Mouse (Mus musculus): ENCODE results near the gene Phactr1. TPM values are rescaled to one million over a fixed set of nuclear protein-coding genes. Genes with fewer than 3 reads are reported as not detected.

The Phactr1 gene
- polyA plus RNA-seq, 2 experiments: 3.6 to 6.7 TPM

DNA sequence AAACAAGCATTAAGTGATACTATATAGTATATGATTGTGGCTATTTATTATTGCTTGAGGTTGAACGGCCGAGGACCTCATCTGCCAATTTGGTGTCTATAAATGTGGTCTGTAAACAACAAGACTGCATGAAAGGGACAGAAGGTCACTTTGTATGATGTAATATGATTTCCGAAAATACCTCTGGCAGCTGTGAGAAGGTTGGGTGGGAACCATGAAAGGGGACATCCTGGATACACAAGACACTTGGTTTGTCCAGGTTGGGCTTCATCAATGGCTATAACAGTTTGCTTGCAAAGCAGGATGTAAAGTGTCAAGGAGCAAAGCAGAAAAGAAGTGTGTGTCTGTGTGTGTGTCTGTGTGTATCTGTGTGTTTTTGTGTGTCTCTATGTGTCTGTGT is 329.2 kb downstream of the Phactr1 start:
- ATAC-seq (ENCODE audit: low FRiP score, low read depth): no peak
- no peak for TF ChIP-seq POLR2A (IDR thresholded peaks at IDR 0.05; ENCODE audit: borderline replicate concordance, extremely low read depth, insufficient read depth, insufficient read length)
- Histone ChIP-seq H3K4me3 (replicated peaks; ENCODE audit: low read length) (no peak overlapping the region), H3K4me1 (ENCODE audit: control insufficient read depth, insufficient read depth, low read length) (no peaks in the 10 kb centered on the region), H3K36me3 (ENCODE audit: control insufficient read depth, insufficient read depth, low read length) (no peaks in the 10 kb centered on the region), H3K4me2 (replicated peaks; ENCODE audit: low read depth, low read length, severe bottlenecking) (no peak overlapping the region), H3K9ac (ENCODE audit: low read depth, low read length, severe bottlenecking) (no peak overlapping the region), H3K9me3 (ENCODE audit: control insufficient read depth, low read length) (no peaks in the 10 kb centered on the region), H3K27ac (replicated peaks; ENCODE audit: low read depth, low read length) (no peak overlapping the region), H3K27me3 (ENCODE audit: control insufficient read depth, insufficient read depth, low read length) (no peaks in the 10 kb centered on the region)
- 85% methylated on average over 3 of the region's 3 CpGs for WGBS
- no peak for DNase-seq (ENCODE audit: low spot score)

DNA sequence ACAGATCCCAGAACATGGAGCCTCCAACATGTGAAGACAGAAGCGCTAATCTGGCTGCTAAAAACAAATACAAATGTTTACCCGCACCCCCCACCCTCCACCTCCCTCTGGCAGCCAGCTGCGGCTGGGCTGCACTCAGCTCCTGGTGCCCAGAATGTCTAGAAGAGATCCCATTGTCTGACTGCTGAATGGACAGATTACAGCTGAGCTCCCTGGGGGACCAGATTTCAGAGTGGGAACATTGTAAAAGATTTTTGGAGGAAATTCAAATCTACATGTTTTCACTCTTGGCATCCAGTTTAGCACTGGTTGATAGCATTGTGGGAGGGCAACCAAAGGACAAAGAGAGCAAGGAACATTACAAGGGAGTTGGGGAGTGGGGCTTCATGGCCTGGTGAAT is 331.1 kb downstream of the Phactr1 start:
- no peak for TF ChIP-seq POLR2A (IDR thresholded peaks at IDR 0.05; ENCODE audit: borderline replicate concordance, extremely low read depth, insufficient read depth, insufficient read length)
- DNase-seq (ENCODE audit: low spot score) (no peak), ATAC-seq (ENCODE audit: low FRiP score, low read depth) (no peak)
- Histone ChIP-seq H3K27ac (replicated peaks; ENCODE audit: low read depth, low read length) (no peak overlapping the region), H3K27me3 (ENCODE audit: control insufficient read depth, insufficient read depth, low read length) (no peaks in the 10 kb centered on the region), H3K4me3 (replicated peaks; ENCODE audit: low read length) (no peak overlapping the region), H3K36me3 (ENCODE audit: control insufficient read depth, insufficient read depth, low read length) (no peaks in the 10 kb centered on the region), H3K9me3 (ENCODE audit: control insufficient read depth, low read length) (no peaks in the 10 kb centered on the region), H3K4me2 (replicated peaks; ENCODE audit: low read depth, low read length, severe bottlenecking) (no peak overlapping the region), H3K9ac (ENCODE audit: low read depth, low read length, severe bottlenecking) (no peak overlapping the region), H3K4me1 (ENCODE audit: control insufficient read depth, insufficient read depth, low read length) (no peaks in the 10 kb centered on the region)
- 77% methylated on average over 3 of the region's 3 CpGs for WGBS

DNA sequence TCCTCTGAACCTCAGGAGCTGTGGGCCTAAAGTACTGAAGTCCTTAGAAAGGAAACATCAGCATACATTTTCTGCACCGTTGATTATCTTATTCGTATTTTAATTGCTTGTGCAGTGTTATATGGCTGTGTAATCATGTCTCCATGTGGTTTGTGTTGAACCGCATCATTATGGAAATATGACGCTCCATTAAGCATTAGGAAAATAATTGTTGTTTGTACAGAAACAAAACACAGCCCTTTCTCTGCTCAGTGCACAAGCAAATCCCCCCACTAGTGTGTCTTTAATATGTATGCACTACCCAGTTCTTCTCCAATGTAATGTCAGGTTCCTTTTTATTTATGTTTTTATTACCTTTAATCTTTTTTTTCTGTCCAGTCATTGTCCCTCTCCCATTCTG is 333.6 kb downstream of the Phactr1 start:
- Histone ChIP-seq H3K9me3 (ENCODE audit: control insufficient read depth, low read length) (no peaks in the 10 kb centered on the region), H3K9ac (ENCODE audit: low read depth, low read length, severe bottlenecking) (no peak overlapping the region), H3K4me1 (ENCODE audit: control insufficient read depth, insufficient read depth, low read length) (no peaks in the 10 kb centered on the region), H3K4me3 (replicated peaks; ENCODE audit: low read length) (no peak overlapping the region), H3K27ac (replicated peaks; ENCODE audit: low read depth, low read length) (no peak overlapping the region), H3K36me3 (ENCODE audit: control insufficient read depth, insufficient read depth, low read length) (no peaks in the 10 kb centered on the region), H3K4me2 (replicated peaks; ENCODE audit: low read depth, low read length, severe bottlenecking) (no peak overlapping the region), H3K27me3 (ENCODE audit: control insufficient read depth, insufficient read depth, low read length) (no peaks in the 10 kb centered on the region)
- no peak for ATAC-seq (ENCODE audit: low FRiP score, low read depth)
- WGBS: 70% methylated on average over 4 of the region's 4 CpGs
- TF ChIP-seq POLR2A (IDR thresholded peaks at IDR 0.05; ENCODE audit: borderline replicate concordance, extremely low read depth, insufficient read depth, insufficient read length): no peak
- DNase-seq (ENCODE audit: low spot score): no peak

DNA sequence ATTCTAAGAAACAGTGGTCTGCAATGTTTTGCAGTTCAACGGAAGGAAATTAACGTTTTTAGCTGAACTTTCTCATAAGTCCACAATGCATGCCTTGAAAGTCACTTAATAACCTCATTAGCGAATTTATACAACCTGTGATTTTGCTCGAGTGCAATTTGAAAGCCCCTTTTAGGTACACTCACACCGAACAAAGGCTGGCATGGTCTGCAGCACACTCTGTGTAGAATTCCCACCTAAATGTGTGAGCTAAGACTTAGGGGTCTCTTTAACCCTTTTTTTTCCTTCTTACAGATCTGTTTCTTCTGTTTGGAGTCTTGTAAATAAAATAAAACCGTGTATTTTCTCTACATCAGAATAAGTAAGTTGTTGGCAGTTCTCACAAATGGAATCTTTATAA is 335.3 kb downstream of the Phactr1 start:
- no peaks in the 10 kb centered on the region for H3K27me3 ChIP-seq (ENCODE audit: control insufficient read depth, insufficient read depth, low read length)
- no peak for DNase-seq (ENCODE audit: low spot score)
- no peaks in the 10 kb centered on the region for H3K9me3 ChIP-seq (ENCODE audit: control insufficient read depth, low read length)
- ATAC-seq (ENCODE audit: low FRiP score, low read depth): no peak
- no peak overlapping the region for H3K27ac ChIP-seq (replicated peaks; ENCODE audit: low read depth, low read length)
- no peak overlapping the region for H3K9ac ChIP-seq (ENCODE audit: low read depth, low read length, severe bottlenecking)
- no peak for TF ChIP-seq POLR2A (IDR thresholded peaks at IDR 0.05; ENCODE audit: borderline replicate concordance, extremely low read depth, insufficient read depth, insufficient read length)
- H3K4me2 ChIP-seq (replicated peaks; ENCODE audit: low read depth, low read length, severe bottlenecking): no peak overlapping the region
- H3K4me3 ChIP-seq (replicated peaks; ENCODE audit: low read length): no peak overlapping the region
- H3K36me3 ChIP-seq (ENCODE audit: control insufficient read depth, insufficient read depth, low read length): no peaks in the 10 kb centered on the region
- WGBS: 35% methylated on average over 6 of the region's 6 CpGs
- H3K4me1 ChIP-seq (ENCODE audit: control insufficient read depth, insufficient read depth, low read length): no peaks in the 10 kb centered on the region

DNA sequence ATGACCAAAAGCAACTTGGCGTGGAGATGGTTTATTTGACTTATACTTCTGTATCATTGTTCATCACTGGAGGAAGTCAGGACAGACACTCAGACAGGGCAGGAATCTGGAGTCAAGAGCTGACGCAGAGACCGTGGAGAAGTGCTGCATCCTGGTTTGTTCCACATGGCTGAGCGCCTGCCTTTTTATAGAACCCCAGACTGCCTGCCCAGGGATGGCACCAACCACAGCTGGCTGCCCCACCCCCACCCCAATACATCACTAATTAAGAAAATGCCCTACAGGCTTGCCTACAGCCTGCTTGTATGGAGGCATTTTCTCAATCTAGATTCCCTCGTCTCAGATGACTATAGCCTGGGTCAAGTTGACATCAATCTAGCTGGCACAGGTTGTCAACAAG is 338.4 kb downstream of the Phactr1 start:
- TF ChIP-seq POLR2A (IDR thresholded peaks at IDR 0.05; ENCODE audit: borderline replicate concordance, extremely low read depth, insufficient read depth, insufficient read length): no peak
- Histone ChIP-seq H3K4me1 (ENCODE audit: control insufficient read depth, insufficient read depth, low read length) (no peaks in the 10 kb centered on the region), H3K27ac (replicated peaks; ENCODE audit: low read depth, low read length) (no peak overlapping the region), H3K9ac (ENCODE audit: low read depth, low read length, severe bottlenecking) (no peak overlapping the region), H3K36me3 (ENCODE audit: control insufficient read depth, insufficient read depth, low read length) (no peaks in the 10 kb centered on the region), H3K9me3 (ENCODE audit: control insufficient read depth, low read length) (no peaks in the 10 kb centered on the region), H3K27me3 (ENCODE audit: control insufficient read depth, insufficient read depth, low read length) (no peaks in the 10 kb centered on the region), H3K4me2 (replicated peaks; ENCODE audit: low read depth, low read length, severe bottlenecking) (no peak overlapping the region), H3K4me3 (replicated peaks; ENCODE audit: low read length) (no peak overlapping the region)
- 64% methylated on average over 5 of the region's 5 CpGs for WGBS
- DNase-seq (ENCODE audit: low spot score) (no peak), ATAC-seq (ENCODE audit: low FRiP score, low read depth) (no peak)

DNA sequence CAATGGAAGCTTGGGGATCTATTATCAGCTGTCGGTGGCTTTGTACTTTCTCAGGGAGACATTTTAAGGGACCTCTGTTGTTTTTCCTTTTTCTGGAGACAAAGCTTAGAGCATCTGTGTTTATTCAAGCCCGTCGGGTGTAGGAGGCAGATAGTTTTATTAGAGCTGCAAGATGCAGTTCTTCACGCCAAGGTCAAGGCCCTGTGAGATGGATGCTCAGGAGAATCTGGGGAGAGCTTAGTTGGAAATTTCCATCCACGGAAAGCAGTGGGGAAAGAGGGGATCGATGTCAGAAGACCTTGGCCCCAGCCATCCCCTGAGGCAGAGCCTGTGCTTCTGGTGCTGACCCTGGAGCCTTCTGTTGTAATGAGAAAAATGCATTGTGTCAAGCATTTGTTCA is 340.6 kb downstream of the Phactr1 start:
- Histone ChIP-seq H3K27me3 (ENCODE audit: control insufficient read depth, insufficient read depth, low read length) (no peaks in the 10 kb centered on the region), H3K9me3 (ENCODE audit: control insufficient read depth, low read length) (no peaks in the 10 kb centered on the region), H3K4me3 (replicated peaks; ENCODE audit: low read length) (no peak overlapping the region), H3K9ac (ENCODE audit: low read depth, low read length, severe bottlenecking) (no peak overlapping the region), H3K4me2 (replicated peaks; ENCODE audit: low read depth, low read length, severe bottlenecking) (no peak overlapping the region), H3K4me1 (ENCODE audit: control insufficient read depth, insufficient read depth, low read length) (no peaks in the 10 kb centered on the region), H3K27ac (replicated peaks; ENCODE audit: low read depth, low read length) (no peak overlapping the region), H3K36me3 (ENCODE audit: control insufficient read depth, insufficient read depth, low read length) (no peaks in the 10 kb centered on the region)
- ATAC-seq (ENCODE audit: low FRiP score, low read depth): no peak
- no peak for TF ChIP-seq POLR2A (IDR thresholded peaks at IDR 0.05; ENCODE audit: borderline replicate concordance, extremely low read depth, insufficient read depth, insufficient read length)
- DNase-seq (ENCODE audit: low spot score): no peak
- 76% methylated on average over 6 of the region's 6 CpGs for WGBS
